Mouse (Mus musculus): ENCODE data around the gene Anapc1. TPM values are rescaled to one million over a fixed set of nuclear protein-coding genes. Genes with fewer than 3 reads are reported as not detected.

The Anapc1 gene
- total RNA-seq, 1 experiment: 93.3 TPM

GRCm38 (mm10) chr2:128566304-128567147, 120.7 kb downstream of the Anapc1 start:
- DNase-seq (ENCODE audit: low read depth, low spot score): no peak
- no peaks in the 10 kb centered on the region for H3K36me3 ChIP-seq (ENCODE audit: control insufficient read depth, insufficient read depth, low read length, poor library complexity, severe bottlenecking)
- H3K4me3 ChIP-seq (ENCODE audit: insufficient read depth in 1 of 2, low read depth in 1 of 2, low read length in 2 of 2, poor library complexity in 1 of 2, severe bottlenecking in 1 of 2): no peak overlapping the region
- in situ Hi-C loops (cut with MboI; ENCODE audit: low sequenced_read_pairs in 2 of 2, unreplicated experiment in 2 of 2): no loop called here
- H3K9me3 ChIP-seq (ENCODE audit: control insufficient read depth, insufficient read depth, low read depth, low read length): no peaks in the 10 kb centered on the region
- no peak overlapping the region for H3K9ac ChIP-seq (ENCODE audit: insufficient read depth, low read depth, low read length, poor library complexity, severe bottlenecking)
- no peak for TF ChIP-seq CHD2 (IDR thresholded peaks at IDR 0.05; ENCODE audit: low read depth, low read length)
- no peak for TF ChIP-seq HCFC1 (IDR thresholded peaks at IDR 0.05; ENCODE audit: borderline replicate concordance, insufficient read depth, low read length)
- no peak for TF ChIP-seq ZNF384 (IDR thresholded peaks at IDR 0.05; ENCODE audit: low read depth, low read length)
- TF ChIP-seq ZC3H11A (IDR thresholded peaks at IDR 0.05; ENCODE audit: borderline replicate concordance, low read depth, low read length): no peak
- TF ChIP-seq MAFK (IDR thresholded peaks at IDR 0.05; ENCODE audit: insufficient read depth, low read depth, low read length): no peak
- H3K27ac ChIP-seq (ENCODE audit: insufficient read depth, low read depth, low read length, poor library complexity, severe bottlenecking): no peak overlapping the region
- peaks cover 2 to 5% of the 10 kb centered on the region in 2 experiments; a peak in 2 of 4 replicates for H3K4me1 ChIP-seq (ENCODE audit: control insufficient read depth in 2 of 2, insufficient read depth in 2 of 2, low read length in 2 of 2, poor library complexity in 1 of 2)

DNA sequence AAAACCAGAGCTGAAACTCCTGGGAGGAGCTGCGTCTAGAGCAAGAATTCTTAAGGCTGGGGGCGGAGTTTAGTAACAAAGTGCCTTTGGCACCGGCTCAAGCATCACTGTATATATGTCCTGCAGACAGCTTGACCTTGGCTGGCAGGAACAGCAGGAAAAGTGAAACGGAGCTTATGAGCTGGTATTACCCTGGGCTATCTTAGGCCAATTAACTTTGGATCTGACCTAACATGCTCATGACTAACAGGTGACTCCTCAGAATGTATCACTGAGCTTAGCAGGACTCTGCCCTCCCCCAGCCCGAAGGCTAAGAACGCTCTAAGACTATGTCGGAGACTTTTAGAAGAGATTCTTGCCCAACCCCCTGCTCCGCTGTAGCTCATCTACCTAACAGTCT, 121.3 kb downstream of the Anapc1 start:
- Histone ChIP-seq H3K9ac (ENCODE audit: insufficient read depth, low read depth, low read length, poor library complexity, severe bottlenecking) (no peak overlapping the region), H3K4me3 (ENCODE audit: insufficient read depth in 1 of 2, low read depth in 1 of 2, low read length in 2 of 2, poor library complexity in 1 of 2, severe bottlenecking in 1 of 2) (no peak overlapping the region), H3K27ac (ENCODE audit: insufficient read depth, low read depth, low read length, poor library complexity, severe bottlenecking) (no peak overlapping the region), H3K36me3 (ENCODE audit: control insufficient read depth, insufficient read depth, low read length, poor library complexity, severe bottlenecking) (no peaks in the 10 kb centered on the region), H3K4me1 (ENCODE audit: control insufficient read depth in 2 of 2, insufficient read depth in 2 of 2, low read length in 2 of 2, poor library complexity in 1 of 2) (peaks cover 2 to 5% of the 10 kb centered on the region in 2 experiments; a peak in 2 of 4 replicates), H3K9me3 (ENCODE audit: control insufficient read depth, insufficient read depth, low read depth, low read length) (no peaks in the 10 kb centered on the region)
- no peak for DNase-seq (ENCODE audit: low read depth, low spot score)
- TF ChIP-seq MAFK (IDR thresholded peaks at IDR 0.05; ENCODE audit: insufficient read depth, low read depth, low read length) (no peak), CHD2 (IDR thresholded peaks at IDR 0.05; ENCODE audit: low read depth, low read length) (no peak), HCFC1 (IDR thresholded peaks at IDR 0.05; ENCODE audit: borderline replicate concordance, insufficient read depth, low read length) (no peak), ZNF384 (IDR thresholded peaks at IDR 0.05; ENCODE audit: low read depth, low read length) (no peak), ZC3H11A (IDR thresholded peaks at IDR 0.05; ENCODE audit: borderline replicate concordance, low read depth, low read length) (no peak)
- in situ Hi-C loops (cut with MboI; ENCODE audit: low sequenced_read_pairs in 2 of 2, unreplicated experiment in 2 of 2): no loop called here

- TF ChIP-seq CHD2 (IDR thresholded peaks at IDR 0.05; ENCODE audit: low read depth, low read length) (no peak), ZC3H11A (IDR thresholded peaks at IDR 0.05; ENCODE audit: borderline replicate concordance, low read depth, low read length) (peak; percentile 10; the same call in 1 of the 2 replicates), MAFK (IDR thresholded peaks at IDR 0.05; ENCODE audit: insufficient read depth, low read depth, low read length) (no peak), HCFC1 (IDR thresholded peaks at IDR 0.05; ENCODE audit: borderline replicate concordance, insufficient read depth, low read length) (no peak)
- Histone ChIP-seq H3K4me3 (ENCODE audit: insufficient read depth in 1 of 2, low read depth in 1 of 2, low read length in 2 of 2, poor library complexity in 1 of 2, severe bottlenecking in 1 of 2) (no peak overlapping the region), H3K9me3 (ENCODE audit: control insufficient read depth, insufficient read depth, low read depth, low read length) (no peaks in the 10 kb centered on the region), H3K36me3 (ENCODE audit: control insufficient read depth, insufficient read depth, low read length, poor library complexity, severe bottlenecking) (no peaks in the 10 kb centered on the region), H3K27ac (ENCODE audit: insufficient read depth, low read depth, low read length, poor library complexity, severe bottlenecking) (no peak overlapping the region), H3K9ac (ENCODE audit: insufficient read depth, low read depth, low read length, poor library complexity, severe bottlenecking) (no peak overlapping the region), H3K4me1 (ENCODE audit: control insufficient read depth in 2 of 2, insufficient read depth in 2 of 2, low read length in 2 of 2, poor library complexity in 1 of 2) (peaks cover 2 to 5% of the 10 kb centered on the region in 2 experiments; a peak in 2 of 4 replicates)
- no peak for DNase-seq (ENCODE audit: low read depth, low spot score)
- in situ Hi-C loops (cut with MboI; ENCODE audit: low sequenced_read_pairs in 2 of 2, unreplicated experiment in 2 of 2): no loop called here
These were observed 123.0 kb downstream of the Anapc1 start for GRCm38 (mm10) chr2:128564195-128564594.

Other genes starting within 250 kb of the Anapc1 start
- gene Spdye4c, start 96.2 kb downstream of the Anapc1 start, total RNA-seq (2012; rRNA removed): not detected in 2 replicates
- gene Mertk, start 11.6 kb upstream of the Anapc1 start, total RNA-seq (2012; rRNA removed): 3.3 and 6.0 TPM in 2 replicates
- gene Tmem87b, start 130.7 kb upstream of the Anapc1 start, total RNA-seq (2012; rRNA removed): 19.4 and 25.6 TPM in 2 replicates
- gene Fbln7, start 175.6 kb upstream of the Anapc1 start, total RNA-seq (2012; rRNA removed): 0.21 and 0.22 TPM in 2 replicates